Mouse (Mus musculus) stomach, embryonic 14.5 days (tissue): ENCODE results near the gene Cnpy3. TPM values are rescaled to one million over a fixed set of nuclear protein-coding genes. Genes with fewer than 3 reads are reported as not detected.
"Not testable (repeated sequence)": the region's sequence is repeated elsewhere in the genome, so short reads cannot be mapped to it uniquely, and the experiment has no call there.

ENCODE experiments used
- ATAC-seq: fragments of 200-750 bp; cut with Nextera tagmentation; 2 replicates; pipeline ENCODE4 v1.8.0; 2017; ENCODE audit warnings: low read depth, moderate TSS enrichment; ENCODE audit not compliant: insufficient number of reproducible peaks, insufficient read depth, low FRiP score
- H3K27ac ChIP-seq: fragments of 300-500 bp; sonication (generic); 2 replicates; pipeline ENCODE4 v1.5.1; 2014; ENCODE audit warnings: mild to moderate bottlenecking, low read length, moderate library complexity, mixed read lengths
- H3K27me3 ChIP-seq: fragments of 300-500 bp; sonication (generic); 2 replicates; pipeline ENCODE4 v1.6.1; 2014; ENCODE audit warnings: low read length, control low read depth, mixed read lengths; ENCODE audit not compliant: control insufficient read depth, insufficient read depth
- H3K36me3 ChIP-seq: fragments of 300-500 bp; sonication (generic); 2 replicates; pipeline ENCODE4 v1.6.1; 2014; ENCODE audit warnings: mild to moderate bottlenecking, control low read depth, low read length, moderate library complexity, mixed read lengths; ENCODE audit not compliant: control insufficient read depth, insufficient read depth
- H3K4me1 ChIP-seq: fragments of 300-500 bp; sonication (generic); 2 replicates; pipeline ENCODE4 v1.6.1; 2014; ENCODE audit warnings: low read length, control low read depth, mixed read lengths; ENCODE audit not compliant: control insufficient read depth, insufficient read depth
- H3K4me2 ChIP-seq: fragments of 300-500 bp; sonication (generic); replicated peaks from 2 replicates; pipeline ENCODE4 v1.6.1; 2014; ENCODE audit warnings: low read depth, low read length, control low read depth
- H3K4me3 ChIP-seq: fragments of 300-500 bp; sonication (generic); 2 replicates; pipeline ENCODE4 v1.5.1; 2014; ENCODE audit warnings: low read depth, low read length, control low read depth
- H3K9ac ChIP-seq: fragments of 300-500 bp; sonication (generic); replicated peaks from 2 replicates; pipeline ENCODE4 v1.6.1; 2014; ENCODE audit warnings: low read depth, mild to moderate bottlenecking, control low read depth, low read length, moderate library complexity, mixed read lengths
- H3K9me3 ChIP-seq: fragments of 300-500 bp; sonication (generic); 2 replicates; pipeline ENCODE4 v1.6.1; 2016; ENCODE audit warnings: low read depth, low read length, control low read depth; ENCODE audit not compliant: control insufficient read depth
- WGBS: fragments of 180-500 bp; shearing (Covaris S2); extraction: QIAGEN DNeasy Blood & Tissue Kit; methylation state at CpG from one replicate; pipeline ENCODE4 v1.1.7; 2014; 5-methylcytosine and 5-hydroxymethylcytosine counted together
- polyA plus RNA-seq: library from polyadenylated mRNA; unstranded; fragments of >200 nt; fragmentation: Nextera tagmentation; extraction: Ambion mirVana; gene quantifications from 2 replicates; pipeline ENCODE4 v1.2.1, GENCODE M21; 2014

The Cnpy3 gene
- polyA plus RNA-seq = 68.3 and 68.4 TPM in 2 replicates

GRCm38 (mm10) chr17:46751794-46752556 is at the start of gene Cnpy3:
TSS of gene Cnpy3 (minus strand) at chr17:46752214.
- WGBS = under 1% methylated on average over 57 of the region's 58 CpGs
- H3K36me3 ChIP-seq = 0 out of 2 replicates have a peak, but pooled peaks cover 4% of the 10 kb centered on the region
- H3K27ac ChIP-seq = peak within 1 kb of the TSS; percentile 88
- H3K4me2 ChIP-seq = peak within 1 kb of the TSS; percentile 56
- H3K9ac ChIP-seq = peak within 1 kb of the TSS; percentile 22
- H3K9me3 ChIP-seq = no peaks in the 10 kb centered on the region
- H3K4me1 ChIP-seq = no peaks in the 10 kb centered on the region
- peak; percentile 99 for ATAC-seq
- peak within 1 kb of the TSS; percentile 65 for H3K4me3 ChIP-seq
- no peaks in the 10 kb centered on the region for H3K27me3 ChIP-seq

GRCm38 (mm10) chr17:46801761-46802160 is 49.7 kb upstream of the Cnpy3 start:
- ATAC-seq = no peak
- Histone ChIP-seq H3K36me3 (peaks cover 26% of the 10 kb centered on the region), H3K4me1 (no peaks in the 10 kb centered on the region), H3K9me3 (no peaks in the 10 kb centered on the region), H3K27ac (no peak overlapping the region), H3K4me3 (no peak overlapping the region), H3K9ac (no peak overlapping the region), H3K4me2 (no peak overlapping the region), H3K27me3 (no peaks in the 10 kb centered on the region)
- WGBS = 85% methylated on average over 6 of the region's 6 CpGs

GRCm38 (mm10) chr17:46799680-46800079 is 47.7 kb upstream of the Cnpy3 start:
- H3K27ac ChIP-seq = no peak overlapping the region

GRCm38 (mm10) chr17:46797386-46797785 is 45.4 kb upstream of the Cnpy3 start:
- H3K27ac ChIP-seq = no peak overlapping the region
- H3K4me3 ChIP-seq = no peak overlapping the region
- WGBS = 40% methylated on average over 8 of the region's 8 CpGs
- H3K27me3 ChIP-seq = no peaks in the 10 kb centered on the region
- ATAC-seq = no peak
- no peaks in the 10 kb centered on the region for H3K4me1 ChIP-seq
- H3K9ac ChIP-seq = no peak overlapping the region
- no peaks in the 10 kb centered on the region for H3K9me3 ChIP-seq
- no peak overlapping the region for H3K4me2 ChIP-seq
- peaks cover 21% of the 10 kb centered on the region for H3K36me3 ChIP-seq

More at GRCm38 (mm10) chr17:46799680-46800079, 47.7 kb upstream of the Cnpy3 start:
- 70% methylated on average over 10 of the region's 10 CpGs for WGBS
- Histone ChIP-seq H3K4me2 (no peak overlapping the region), H3K9me3 (no peaks in the 10 kb centered on the region), H3K27me3 (no peaks in the 10 kb centered on the region), H3K4me3 (no peak overlapping the region), H3K36me3 (peaks cover 21% of the 10 kb centered on the region), H3K9ac (no peak overlapping the region), H3K4me1 (no peaks in the 10 kb centered on the region)
- no peak for ATAC-seq

- Histone ChIP-seq H3K27me3 (no peaks in the 10 kb centered on the region), H3K36me3 (peaks cover 20% of the 10 kb centered on the region), H3K4me3 (no peak overlapping the region), H3K27ac (no peak overlapping the region), H3K4me1 (no peaks in the 10 kb centered on the region), H3K9ac (no peak overlapping the region), H3K4me2 (no peak overlapping the region), H3K9me3 (no peaks in the 10 kb centered on the region)
- ATAC-seq = no peak
- WGBS = 84% methylated on average over 4 of the region's 4 CpGs
These were observed 44.7 kb upstream of the Cnpy3 start for GRCm38 (mm10) chr17:46796743-46797142.

- Histone ChIP-seq H3K9ac (no peak overlapping the region), H3K27me3 (no peaks in the 10 kb centered on the region), H3K4me2 (no peak overlapping the region), H3K27ac (no peak overlapping the region), H3K4me1 (no peaks in the 10 kb centered on the region), H3K36me3 (no peaks in the 10 kb centered on the region), H3K9me3 (no peaks in the 10 kb centered on the region), H3K4me3 (no peak overlapping the region)
- WGBS = 80% methylated on average over 2 of the region's 2 CpGs
- ATAC-seq = no peak
These were observed 40.9 kb upstream of the Cnpy3 start for GRCm38 (mm10) chr17:46792963-46793362.

- WGBS = 60% methylated on average over 2 of the region's 2 CpGs
- not testable (repeated sequence) for ATAC-seq, H3K4me2 ChIP-seq, H3K27ac ChIP-seq, H3K4me1 ChIP-seq, H3K27me3 ChIP-seq, H3K36me3 ChIP-seq, H3K4me3 ChIP-seq, H3K9ac ChIP-seq, H3K9me3 ChIP-seq
These were observed 36.0 kb upstream of the Cnpy3 start for GRCm38 (mm10) chr17:46787974-46788373.

- Histone ChIP-seq H3K4me2 (no peak overlapping the region), H3K9me3 (no peaks in the 10 kb centered on the region), H3K27me3 (no peaks in the 10 kb centered on the region), H3K9ac (no peak overlapping the region), H3K4me3 (no peak overlapping the region), H3K27ac (no peak overlapping the region), H3K36me3 (no peaks in the 10 kb centered on the region), H3K4me1 (no peaks in the 10 kb centered on the region)
- no peak for ATAC-seq
- WGBS = 81% methylated on average over 5 of the region's 5 CpGs
These were observed 34.9 kb upstream of the Cnpy3 start for GRCm38 (mm10) chr17:46786952-46787351.

- Histone ChIP-seq H3K36me3 (peaks cover 27% of the 10 kb centered on the region), H3K27ac (peak overlapping the region; percentile 79; the same call in 1 of the 2 replicates), H3K4me2 (peak overlapping the region; percentile 64), H3K9ac (no peak overlapping the region), H3K9me3 (no peaks in the 10 kb centered on the region), H3K27me3 (no peaks in the 10 kb centered on the region), H3K4me3 (peak overlapping the region; percentile 63), H3K4me1 (peaks cover 6% of the 10 kb centered on the region; the same call in 1 of the 2 replicates)
- 80% methylated on average over 2 of the region's 2 CpGs for WGBS
- ATAC-seq = no peak
These were observed 31.2 kb upstream of the Cnpy3 start for GRCm38 (mm10) chr17:46783222-46783565.
